Mouse (Mus musculus): Measurements from ENCODE around the gene Mlana.

The Mlana gene

DNA sequence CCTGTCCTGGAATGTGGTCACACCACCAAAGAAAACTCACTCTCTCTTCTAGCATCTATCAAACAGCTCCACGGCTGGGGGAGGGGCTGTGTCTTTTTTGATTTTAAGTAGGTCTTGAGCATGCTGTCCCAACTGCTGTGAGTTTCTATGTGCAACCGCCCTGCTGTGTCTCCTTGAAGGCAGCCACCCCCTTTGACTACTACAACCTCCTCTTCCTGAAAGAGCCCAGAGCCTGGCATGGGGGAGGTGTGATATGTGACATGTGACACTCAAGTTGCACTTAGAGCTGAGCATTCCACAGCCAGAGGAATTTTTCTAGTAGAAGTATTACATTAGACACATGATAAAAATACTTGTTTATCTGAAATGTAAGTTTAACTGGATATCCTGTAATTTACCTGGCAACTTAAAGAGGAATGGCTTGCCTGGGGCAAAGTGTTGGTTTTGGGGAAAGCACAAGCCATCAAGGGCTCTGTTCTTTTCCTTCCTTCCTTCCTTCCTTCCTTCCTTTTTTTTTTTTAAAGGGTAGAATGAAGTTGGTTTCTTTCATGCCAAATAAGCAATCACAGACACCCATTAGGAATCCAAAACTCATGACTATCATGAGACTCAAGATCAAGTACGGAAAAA is at the start of gene Mlana:
Gene Mlana, plus strand, starts transcription at position 580 of the 630 bp plus-strand sequence.
- no peak for DNase-seq (ENCODE audit: low spot score in 2 of 2)

DNA sequence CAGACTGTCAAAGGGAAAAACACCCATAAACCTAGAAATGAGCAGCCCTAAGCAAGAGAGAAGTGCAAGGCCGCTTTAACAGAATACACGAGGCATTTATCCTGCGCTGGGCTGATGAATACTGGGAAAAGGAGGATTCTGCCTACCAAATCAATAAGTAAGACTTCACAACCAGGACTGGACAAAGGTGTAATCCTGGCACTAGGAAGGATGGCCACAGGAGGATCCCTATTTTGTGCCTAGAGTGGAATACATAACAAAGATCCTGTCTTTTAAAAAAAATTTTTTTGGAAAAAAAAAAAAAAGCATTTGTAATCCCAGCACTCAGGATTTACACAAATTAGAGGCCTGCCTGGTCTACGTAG is 49.1 kb upstream of the Mlana start:
- DNase-seq (ENCODE audit: low spot score in 2 of 2): no peak

DNA sequence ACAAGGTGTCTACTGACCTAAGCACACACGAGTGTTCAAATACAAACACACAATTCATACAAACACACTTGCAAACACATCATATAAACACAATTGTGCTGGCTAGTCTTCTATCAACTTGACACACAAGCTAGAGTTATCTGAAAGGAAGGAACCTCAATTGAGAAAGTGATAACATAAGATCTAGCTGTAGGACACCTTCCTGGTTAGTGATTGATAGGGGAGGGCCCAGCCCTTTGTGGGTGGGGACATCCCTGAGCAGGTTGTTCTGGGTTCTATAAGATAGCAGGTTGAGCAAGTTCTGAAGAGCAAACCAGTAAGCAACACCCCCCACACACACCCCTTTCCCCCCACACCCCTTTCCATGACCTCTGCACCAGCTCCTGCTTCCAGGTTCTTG is 47.9 kb upstream of the Mlana start:
- no peak for DNase-seq (ENCODE audit: low spot score in 2 of 2)

DNA sequence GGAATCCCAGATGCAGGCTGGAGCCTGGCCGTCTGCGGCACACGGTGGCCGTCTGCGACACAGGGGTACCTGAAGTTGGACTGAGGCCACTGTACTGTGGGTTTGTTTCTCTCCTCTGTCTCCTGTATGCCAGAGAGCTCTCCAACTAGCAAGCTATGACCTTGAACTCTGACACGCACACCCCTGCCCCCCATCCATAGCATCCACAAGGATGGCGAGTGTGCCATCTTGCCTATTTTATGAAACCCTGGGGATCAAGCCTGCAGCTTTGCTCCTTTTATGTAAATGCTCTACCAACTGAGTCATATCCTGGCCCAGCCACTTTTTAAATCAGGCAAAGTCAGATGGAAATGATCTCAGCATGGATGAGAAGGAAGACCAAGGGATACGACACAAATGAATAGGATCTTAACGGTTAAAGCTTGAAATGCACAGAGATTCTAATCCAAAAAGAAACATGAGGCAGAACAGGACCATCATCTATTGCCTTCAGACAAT is 43.8 kb upstream of the Mlana start:
- DNase-seq (ENCODE audit: low spot score in 2 of 2): no peak

DNA sequence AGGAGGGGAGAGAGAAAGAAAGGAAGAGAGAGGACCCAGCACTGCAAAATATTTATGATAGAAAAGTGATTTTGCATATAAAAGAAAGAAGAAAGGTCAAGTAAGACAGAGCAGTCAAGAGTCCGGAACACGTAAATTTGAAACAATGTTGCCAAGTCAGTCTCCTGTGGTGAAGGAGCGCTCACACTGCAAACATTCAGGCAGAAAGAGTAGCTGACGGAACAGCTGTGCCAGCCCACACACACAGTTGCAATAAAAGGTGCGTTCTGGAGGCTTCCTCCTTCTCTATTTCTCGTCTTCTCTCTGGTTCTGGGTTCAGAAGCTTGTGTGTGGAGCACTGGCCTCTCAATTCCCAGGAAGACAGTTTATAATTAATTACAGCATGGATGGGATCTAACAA is 42.5 kb upstream of the Mlana start:
- no peak for DNase-seq (ENCODE audit: low spot score in 2 of 2)

DNA sequence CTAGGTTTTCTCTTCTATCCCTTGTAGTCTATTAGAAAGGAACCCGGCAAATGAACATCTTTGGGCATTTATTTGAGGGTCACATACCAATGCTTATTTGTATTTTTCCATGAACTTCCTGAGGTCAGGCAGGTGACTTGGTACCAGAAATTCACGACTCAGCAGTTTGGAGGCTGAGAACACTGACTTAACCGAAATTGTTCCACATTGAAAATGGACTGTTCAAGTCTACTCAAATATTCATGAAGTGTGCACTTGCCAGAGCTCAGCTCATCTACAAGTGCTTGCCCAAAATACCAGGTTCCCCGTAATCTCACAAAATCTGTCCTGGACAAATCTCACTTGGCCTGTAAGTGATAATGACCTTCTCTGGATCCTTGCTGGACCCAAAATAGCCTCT is 41.6 kb upstream of the Mlana start:
- DNase-seq (ENCODE audit: low spot score in 2 of 2): no peak

DNA sequence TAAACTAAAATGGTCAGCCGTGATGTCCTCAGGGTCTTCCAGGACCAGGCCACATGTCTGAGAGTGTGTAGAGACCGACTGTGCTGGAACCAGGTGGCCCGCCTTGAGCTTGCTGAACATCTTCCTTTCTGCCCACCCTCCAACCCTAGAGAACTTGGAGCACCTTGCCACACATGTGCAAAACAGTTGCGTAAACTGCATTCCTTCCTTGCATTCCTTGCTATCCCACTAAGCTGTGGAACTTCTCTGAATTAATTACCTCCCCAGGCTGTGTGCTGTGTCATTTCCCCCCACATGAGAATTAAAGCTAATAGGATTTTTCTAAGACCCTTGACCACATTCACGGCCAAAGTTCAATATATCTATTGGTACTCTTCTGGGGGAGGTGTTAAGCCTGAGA is 41.0 kb upstream of the Mlana start:
- DNase-seq (ENCODE audit: low spot score in 2 of 2): no peak

DNA sequence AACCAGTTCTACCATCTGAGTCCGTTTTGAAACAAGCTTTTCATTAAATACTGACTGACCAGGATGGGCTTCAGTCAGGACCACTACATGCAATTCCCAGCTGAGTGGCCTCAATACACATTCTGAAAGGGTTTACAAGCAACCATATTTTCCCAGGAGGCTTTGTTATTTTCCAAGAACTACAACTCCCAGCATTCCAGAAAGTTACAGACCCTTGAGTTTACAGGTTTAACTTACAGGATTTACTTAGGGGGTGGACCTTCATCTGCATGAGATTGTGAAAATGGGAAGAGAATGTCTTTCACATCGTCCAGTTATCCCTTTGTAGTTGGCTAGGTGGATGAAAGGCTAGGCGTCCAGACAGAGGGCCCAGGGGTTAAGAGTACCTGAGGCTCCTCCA is 40.6 kb upstream of the Mlana start:
- DNase-seq (ENCODE audit: low spot score in 2 of 2): no peak

DNA sequence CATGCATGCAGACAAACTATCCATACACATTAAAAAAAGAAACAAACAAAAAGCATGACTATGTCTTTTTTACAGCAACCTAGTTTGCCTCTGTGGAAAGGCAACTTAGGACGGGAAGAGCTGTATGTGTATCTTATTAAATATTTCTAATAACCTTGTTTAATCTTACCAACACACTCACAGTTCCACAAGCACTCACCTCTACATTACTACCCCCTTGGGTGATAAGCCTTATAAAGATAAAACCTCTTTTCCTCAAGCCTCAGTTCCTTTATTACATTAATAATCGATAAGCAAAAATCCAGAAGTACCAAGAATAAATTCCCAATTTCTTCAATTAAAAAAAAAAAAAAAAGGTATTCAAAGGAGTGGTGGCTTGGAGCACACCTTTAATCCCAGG is 40.1 kb upstream of the Mlana start:
- DNase-seq (ENCODE audit: low spot score in 2 of 2): no peak

DNA sequence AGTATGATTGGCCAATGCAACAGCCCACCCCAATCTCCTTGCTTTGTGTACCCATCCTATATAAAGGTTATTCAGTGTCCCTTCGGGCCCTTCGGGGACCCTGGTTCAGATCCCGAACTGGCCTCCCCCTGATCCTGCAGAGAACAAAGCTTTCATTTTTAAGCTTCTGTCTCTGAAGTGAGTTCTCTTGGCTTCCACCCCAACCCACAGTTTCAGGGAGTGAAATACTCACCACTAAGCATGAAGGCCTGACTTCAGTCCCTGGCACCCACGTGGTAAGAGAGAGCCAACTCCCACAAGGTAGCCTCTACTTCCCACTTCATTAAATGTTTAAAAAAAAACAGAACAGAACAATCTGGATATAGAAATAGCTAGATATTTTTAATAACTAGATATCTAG is 38.8 kb upstream of the Mlana start:
- no peak for DNase-seq (ENCODE audit: low spot score in 2 of 2)

DNA sequence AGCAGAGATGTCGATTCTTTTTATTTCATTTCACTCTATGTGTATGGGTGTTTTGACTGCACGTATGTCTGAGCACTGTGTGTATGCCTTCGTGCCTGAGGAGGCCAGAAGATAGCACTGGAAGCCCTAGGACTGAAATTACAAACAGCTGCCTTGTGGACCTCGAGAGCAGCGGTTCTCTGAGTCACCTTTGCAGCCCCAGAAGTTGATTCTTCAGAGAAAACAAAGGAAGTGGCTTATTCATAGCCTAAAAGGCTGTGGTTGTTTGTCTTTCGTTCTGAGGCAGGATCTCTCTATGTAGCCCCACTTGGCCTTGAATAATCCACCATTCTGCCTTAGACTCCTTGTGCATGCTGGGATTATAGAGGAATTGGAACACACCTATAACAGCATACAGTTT is 37.9 kb upstream of the Mlana start:
- no peak for DNase-seq (ENCODE audit: low spot score in 2 of 2)

DNA sequence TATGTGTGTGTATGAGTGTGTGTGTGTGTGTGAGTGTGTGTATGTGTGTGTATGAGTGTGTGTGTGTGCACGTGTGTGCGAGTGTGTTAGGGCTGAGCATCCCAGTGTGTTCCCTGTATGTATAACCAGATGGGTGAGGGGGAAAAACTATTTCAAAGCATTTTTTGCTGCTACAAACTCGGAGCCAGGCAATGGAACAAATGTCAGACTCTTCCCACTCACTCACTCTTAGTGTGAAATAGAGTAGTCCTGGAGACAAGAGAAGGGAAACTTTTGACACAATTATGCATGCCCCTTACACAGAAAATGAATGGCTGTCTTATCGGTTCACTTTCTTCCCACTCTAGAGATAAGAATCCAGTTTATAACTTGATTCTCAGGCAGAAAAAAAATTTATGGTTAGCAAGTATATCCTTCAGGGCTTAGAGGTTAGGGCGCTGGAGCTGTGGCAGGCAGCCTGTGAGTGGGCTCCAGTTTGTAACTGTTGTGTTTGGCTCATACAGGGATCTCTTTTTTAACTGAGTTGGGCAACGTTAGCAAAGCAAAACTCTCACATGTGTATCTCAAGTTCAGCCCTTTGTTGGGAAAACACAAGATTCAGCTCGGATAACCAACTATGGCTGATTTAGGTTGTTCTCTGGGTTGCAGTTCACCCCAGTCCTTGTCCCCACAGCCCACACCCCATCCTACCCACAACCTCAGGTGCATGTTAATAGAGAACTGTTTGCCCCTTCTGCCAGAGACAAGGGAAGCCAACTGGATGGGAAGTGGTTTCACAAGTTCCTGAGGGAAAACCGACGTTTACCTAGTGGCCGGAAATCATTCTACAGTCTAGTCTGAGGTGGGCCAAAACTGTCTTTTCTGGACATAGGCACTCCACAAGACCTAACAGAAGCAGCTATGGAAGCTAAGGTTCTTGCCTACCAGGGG is 36.5 kb upstream of the Mlana start:
- DNase-seq (ENCODE audit: low spot score in 2 of 2): no peak

DNA sequence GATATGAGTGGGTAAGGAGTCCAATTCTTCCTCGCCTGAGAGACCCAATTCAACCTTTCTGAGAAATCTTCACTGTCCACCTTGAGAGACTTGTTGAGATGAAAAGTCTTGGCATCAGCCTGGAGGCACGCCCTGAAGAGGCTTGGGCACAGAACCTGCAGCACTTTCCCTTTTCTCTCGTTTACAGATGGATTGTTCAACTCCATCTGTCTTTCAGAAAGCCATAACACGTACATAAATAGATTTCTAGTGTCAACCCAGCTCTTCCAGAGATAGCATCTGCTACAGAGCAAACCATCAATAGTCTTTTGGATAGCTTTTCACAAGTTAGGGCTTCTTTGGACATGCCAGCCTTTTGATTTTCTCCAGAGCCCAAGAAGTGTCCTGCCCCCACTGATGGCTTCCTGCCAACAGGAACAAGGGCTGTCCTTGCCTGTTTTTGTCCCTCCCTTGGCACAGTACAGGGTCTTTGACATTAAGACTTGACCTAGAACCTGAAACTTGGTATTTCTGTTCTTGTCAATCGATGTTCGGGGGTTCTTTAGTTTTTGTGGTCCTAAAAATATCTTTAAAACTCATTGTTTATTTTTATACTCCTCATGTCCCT is 35.5 kb upstream of the Mlana start:
- DNase-seq (ENCODE audit: low spot score in 2 of 2): no peak

DNA sequence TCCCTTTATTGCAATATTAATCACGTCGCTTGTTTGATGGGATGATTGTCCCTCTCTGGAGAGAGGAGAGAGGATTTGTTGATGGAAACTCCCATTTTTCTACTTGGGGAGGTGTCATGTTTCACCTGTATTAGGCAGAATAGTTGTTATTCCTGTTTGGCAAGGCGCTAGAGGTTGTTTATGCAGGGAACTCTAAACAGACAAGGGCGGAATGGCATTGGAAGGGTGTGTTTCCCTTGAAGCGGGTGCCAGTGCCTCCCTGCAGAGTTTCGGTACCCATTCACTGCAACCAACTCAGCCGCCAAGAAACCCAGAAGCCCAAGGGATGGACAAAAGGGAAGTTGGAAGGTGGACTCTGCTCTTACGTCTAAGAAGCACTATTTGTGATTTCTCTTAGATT is 33.8 kb upstream of the Mlana start:
- no peak for DNase-seq (ENCODE audit: low spot score in 2 of 2)

DNA sequence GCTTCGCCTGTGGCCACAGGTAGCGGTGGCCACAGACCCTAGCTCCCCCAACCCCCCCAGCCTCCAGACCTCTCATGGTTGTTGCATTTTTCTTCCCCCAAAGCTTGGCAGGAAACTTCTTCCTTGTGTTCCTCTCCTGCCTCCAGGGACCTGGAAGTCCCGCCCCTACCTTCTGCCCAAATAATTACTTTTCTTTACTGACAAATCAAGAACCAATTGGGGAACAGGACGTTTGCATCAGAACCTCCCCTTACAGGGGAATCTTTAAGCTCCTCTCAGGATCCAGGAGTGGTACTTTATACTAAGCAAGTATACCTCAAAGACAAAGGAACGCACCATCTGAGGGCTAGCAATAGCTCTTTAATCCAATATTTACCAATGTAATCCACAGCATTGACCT is 32.7 kb upstream of the Mlana start:
- DNase-seq (ENCODE audit: low spot score in 2 of 2): no peak

DNA sequence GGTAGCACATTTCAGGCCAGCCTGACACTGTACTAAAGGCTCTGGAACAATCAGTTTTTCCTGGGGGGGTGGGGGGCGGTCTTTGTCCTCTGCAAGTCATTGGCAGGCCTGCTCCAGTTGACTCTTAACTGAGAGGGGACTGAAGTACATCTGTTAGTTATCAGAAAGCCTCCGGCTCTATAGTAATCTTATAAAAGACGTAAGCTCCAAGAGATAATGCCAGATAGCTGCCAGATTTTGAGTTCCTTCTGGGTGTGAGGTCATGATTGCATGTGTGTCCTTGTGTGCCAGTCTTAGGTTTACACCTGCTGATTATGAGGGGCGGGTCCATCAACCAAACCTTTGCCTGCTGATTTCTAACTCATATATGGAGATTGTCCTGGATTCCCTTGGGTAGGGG is 31.5 kb upstream of the Mlana start:
- DNase-seq (ENCODE audit: low spot score in 2 of 2): no peak

DNA sequence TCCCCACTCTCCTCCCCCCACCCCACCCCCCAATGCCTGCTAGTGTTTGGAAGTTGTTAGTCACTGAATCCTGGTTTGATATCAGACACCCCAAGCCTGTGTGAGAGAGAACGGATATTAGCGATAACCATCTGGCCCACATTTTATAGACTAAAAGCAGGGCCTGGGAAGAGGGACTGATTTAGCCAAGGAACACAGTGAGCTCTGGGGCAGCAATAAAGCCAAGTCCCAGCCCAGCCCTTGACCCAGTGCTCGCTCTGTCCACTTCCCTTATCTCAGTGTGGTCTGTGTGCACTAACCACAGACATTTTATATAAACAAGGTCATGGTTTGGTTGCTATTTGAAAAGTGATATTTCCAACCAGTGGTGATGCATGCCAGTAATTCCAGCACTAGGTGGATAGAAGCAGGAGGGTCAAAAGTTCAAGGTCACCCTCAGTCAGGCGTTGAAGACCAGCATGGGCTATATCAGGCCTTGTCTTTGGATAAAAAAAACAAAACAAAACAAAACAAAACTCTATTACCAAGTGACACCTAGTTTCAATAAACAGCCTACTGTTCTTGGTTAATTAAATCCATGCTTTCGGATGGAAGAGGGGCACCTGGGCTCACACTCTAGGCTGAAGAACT is 30.5 kb upstream of the Mlana start:
- DNase-seq (ENCODE audit: low spot score in 2 of 2): peak in 1 of 2 experiments; percentile 66

DNA sequence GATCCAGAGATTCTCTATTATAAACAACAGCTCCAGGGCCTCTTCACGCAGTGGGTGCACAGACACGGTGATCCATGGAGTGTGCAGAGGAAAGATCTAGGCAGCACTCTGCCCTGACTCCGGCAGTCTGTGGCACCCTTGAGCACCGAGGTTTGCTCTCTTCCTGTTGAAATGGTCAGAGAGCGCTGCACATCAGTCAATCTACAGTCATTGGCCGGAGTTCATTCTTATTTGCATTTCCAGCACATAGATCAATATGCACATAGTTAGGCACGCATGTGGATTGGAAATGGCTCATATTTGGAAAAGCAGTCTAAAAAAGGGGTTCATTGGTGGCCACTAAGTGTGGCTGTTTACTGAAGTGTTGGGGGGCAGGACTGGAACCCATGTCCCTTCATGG is 29.5 kb upstream of the Mlana start:
- DNase-seq (ENCODE audit: low spot score in 2 of 2): no peak

DNA sequence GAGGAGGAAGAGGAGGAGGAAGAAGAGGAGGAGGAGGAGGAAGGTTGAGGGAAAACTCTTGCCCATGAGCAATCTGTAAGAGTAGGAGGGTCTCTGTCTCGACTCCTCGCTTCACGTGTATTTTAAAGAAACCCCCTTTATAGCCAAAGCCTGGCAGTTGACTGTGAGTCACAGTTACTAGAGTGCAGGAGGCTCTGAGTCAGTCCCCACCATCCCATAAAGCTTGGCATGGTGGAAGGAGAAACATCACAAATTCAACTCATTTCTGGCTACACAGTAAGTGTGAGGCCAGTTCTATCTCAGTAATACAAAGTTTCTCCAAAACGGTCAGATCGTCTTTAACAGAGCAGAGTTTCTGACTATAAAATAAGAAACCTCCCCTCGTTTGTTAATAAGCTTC is 27.4 kb upstream of the Mlana start:
- no peak for DNase-seq (ENCODE audit: low spot score in 2 of 2)

DNA sequence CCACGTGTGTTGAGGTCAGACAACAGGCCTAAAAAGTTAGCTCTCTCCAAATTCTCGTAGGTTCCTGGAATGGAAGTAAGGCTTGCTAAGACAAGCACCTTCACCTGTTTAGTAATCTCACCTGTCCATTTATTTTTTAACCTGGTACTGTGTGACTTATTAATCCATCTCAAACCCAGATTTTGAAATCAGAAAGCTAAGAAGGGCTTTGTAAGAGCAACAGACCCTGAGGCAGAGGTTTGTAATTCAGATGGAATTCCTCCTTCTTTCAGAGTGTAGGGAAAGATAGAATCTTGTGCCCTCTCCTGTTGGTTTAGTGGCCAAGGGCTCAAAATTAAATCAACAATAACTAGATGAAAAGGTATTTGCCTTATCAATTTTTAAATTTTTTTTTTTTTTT is 26.5 kb upstream of the Mlana start:
- no peak for DNase-seq (ENCODE audit: low spot score in 2 of 2)

DNA sequence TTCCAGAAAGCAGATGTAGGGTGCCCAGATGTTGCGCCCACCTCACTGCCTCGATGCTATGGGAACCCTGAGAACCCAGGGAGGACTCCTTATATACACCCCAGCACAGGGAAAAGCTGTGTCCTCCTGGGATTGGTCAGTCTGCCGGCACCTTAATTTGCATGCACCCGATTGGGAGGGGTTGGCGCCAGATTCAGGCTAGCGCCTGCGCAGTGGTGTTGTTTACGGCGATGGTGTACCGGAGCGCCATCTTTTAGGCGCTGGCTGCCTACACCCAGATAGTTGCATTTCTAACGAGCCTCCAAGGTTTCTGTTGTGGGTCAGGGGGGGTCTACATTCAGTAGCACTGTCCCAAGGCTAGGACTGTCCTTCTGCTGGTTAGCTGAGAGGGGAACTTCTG is 25.0 kb upstream of the Mlana start:
- DNase-seq (ENCODE audit: low spot score in 2 of 2): no peak

DNA sequence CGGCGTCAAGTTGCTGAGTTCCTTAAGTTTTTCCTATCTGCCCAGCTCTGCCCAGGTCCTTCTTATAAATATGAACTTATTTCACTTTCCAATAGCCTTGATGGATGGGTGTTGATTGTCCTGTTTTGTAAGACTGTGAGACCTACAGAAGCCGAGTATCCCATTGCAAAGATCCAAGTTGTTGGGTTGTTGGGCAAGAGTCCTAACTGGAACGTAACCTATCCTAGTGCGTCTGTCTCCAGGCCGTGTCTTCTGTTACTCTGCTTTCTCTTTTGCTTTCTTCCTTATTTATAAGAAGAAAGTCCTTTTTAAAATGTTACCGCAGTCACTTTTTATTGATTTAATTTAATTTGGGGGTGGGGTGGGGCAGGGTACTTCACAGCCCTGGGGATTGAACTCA is 22.7 kb upstream of the Mlana start:
- no peak for DNase-seq (ENCODE audit: low spot score in 2 of 2)
